Mouse (Mus musculus) gastrocnemius, postnatal 14 days (tissue): Measurements from ENCODE around the gene Ctrb1. TPM values are rescaled to one million over a fixed set of nuclear protein-coding genes. Genes with fewer than 3 reads are reported as not detected.
A peak's percentile ranks its signal among the peaks of the same experiment; 100 is the strongest.
"Not testable (repeated sequence)": the region's sequence is repeated elsewhere in the genome, so short reads cannot be mapped to it uniquely, and the experiment has no call there.

Source experiments
- DNase-seq: peaks from one replicate; pipeline ENCODE4 v3.0.0; 2021; ENCODE audit warnings: mixed read lengths
- intact Hi-C: fragments of 180-260 bp; cut with DNase I; formaldehyde crosslinking; loops from one replicate; pipeline ENCODE4 v1.15.1; 2025; ENCODE audit warnings: low total_unique reads
- total RNA-seq, 2 experiments: library from RNA; stranded (reverse); gene quantifications; 2 replicates each; pipeline ENCODE4 v1.2.3; 2021

Gene Ctrb1
- total RNA-seq, 2 experiments from 2014 or later, result 0.44 TPM; not detected in 1

DNA sequence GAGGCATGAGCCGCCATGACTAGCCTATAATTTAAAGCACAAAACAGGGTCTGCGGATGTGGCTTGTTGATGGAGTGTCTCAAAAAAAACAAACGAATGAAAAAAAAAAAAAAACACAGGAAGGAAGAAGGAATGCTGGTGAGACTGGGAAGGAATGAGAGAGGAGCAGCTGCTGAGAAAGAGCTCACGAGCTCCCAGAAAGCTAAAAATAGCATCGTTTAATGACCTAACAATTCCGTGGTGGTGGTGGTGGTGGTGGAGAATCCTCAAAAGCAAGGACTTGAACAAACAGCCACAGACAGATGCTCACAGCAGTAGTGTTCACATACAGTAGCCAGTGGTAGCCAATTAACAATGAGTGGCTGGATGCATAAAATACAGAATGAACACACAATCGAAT is 4.6 kb upstream of the Ctrb1 start:
- intact Hi-C loops, result no loop called here
- DNase-seq, result no peak

DNA sequence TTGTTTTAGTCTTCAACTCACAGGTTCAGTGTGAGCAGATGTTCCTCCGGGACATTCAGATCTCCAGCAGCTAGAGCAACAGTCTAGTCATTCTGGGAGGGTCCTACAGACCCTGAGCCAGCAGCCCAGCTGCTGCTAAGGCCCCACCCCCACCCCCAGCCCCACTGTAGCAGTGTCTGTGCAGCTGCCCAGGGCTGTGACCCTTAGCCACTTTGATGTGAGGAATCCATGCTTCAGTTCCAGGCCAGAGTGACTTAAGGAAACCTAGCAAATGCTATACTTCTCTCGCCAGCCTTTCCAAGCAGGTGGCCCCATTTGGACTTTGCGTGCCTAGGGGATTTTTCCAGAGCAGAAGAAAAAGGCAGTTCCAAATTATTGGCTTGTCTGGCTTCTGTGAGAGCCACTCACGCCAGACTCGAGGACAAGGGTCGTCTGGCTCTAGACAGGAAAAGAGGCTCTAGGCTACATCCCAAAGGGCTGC is 2.5 kb upstream of the Ctrb1 start:
- no peak for DNase-seq
- intact Hi-C loops, result no loop called here

DNA sequence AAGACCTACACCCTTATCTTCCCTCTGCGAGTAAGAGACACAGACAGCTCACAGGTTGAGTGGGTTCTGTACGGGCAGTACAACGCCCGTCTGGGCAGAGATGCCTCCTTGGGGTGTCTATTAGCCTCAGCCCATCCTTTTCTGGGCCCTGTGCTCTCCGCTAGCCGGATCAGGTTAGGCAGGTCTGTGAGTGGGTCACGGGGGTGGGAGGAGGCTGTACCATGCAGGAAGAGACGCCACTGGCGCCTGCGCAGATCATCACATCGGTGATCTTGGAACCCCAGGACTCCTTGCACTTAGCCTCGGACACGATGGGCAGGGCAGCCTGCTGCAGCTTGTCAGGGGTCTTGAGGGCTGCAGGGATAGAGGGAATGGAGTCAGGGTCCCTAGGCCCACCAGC is 3.9 kb downstream of the Ctrb1 start:
- DNase-seq, result no peak
- intact Hi-C loops, result no loop called here

DNA sequence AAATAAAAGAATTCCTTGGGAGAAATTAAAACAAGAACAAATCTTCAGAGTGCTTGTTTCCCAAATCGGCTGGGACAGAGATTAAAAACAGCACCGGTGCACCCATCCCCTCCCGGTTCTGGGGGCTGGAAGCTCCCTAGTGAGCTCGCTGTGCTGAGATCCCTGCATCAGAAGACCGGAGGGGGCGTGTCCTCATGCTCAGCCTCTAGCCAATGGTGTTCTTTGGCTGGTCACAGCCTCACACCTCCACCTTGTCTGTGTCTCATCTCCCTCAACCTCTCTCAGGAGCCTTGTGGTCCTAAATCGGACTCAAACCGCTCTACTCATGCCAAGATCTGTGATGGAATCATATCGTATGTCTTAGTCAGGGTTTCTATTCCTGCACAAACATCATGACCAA is 8.3 kb downstream of the Ctrb1 start:
- DNase-seq, result no peak
- intact Hi-C loops, result no loop called here

DNA sequence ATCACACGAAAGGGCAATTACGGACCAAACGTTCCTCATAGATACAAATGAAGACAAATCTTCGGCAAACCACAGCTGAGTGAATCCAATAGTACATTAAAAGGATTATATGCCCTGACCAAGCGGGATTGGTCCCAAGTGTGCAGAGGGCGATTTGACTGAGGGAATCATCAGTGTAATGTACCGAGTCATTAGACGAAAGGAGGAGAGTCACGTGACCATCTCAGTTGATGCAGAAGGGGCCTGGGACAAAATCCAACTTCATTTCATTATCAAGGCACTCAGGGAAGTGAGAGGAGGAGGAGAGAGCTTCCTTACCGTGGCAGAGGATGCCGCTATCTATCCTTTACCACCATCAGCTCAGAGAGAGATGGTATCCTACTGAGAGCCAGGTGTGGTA is 9.7 kb downstream of the Ctrb1 start:
- intact Hi-C loops, result no loop called here
- DNase-seq, result no peak

DNA sequence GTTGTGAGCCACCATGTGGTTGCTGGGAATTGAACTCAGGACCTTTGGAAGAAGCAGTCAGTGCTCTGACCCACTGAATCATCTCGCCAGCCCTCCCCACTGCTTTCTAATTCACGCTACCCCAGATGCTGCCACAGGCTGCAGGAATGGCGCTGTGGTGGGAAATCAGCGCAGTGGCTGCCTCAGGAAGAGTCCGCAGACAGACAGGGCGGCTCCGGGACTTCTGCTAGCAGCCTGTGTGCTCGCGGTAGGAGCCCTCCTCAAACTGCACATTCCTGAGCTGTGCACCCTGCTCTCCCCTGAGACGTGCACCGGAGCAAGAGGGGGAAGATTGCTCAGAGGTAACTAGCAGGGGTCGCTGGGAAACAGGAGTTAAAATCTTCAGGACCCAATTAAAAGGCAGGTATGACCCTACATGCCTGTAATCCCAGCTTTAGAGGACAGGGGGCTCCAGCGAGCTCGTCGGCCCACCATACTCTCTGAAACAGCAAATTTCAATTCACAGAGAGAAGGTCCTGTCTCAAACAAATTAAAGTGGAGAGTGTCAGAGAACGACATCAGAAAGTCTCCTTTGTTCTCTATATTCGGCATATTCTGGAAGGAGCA is 10.3 kb downstream of the Ctrb1 start:
- DNase-seq, result no peak
- intact Hi-C loops, result no loop called here

DNA sequence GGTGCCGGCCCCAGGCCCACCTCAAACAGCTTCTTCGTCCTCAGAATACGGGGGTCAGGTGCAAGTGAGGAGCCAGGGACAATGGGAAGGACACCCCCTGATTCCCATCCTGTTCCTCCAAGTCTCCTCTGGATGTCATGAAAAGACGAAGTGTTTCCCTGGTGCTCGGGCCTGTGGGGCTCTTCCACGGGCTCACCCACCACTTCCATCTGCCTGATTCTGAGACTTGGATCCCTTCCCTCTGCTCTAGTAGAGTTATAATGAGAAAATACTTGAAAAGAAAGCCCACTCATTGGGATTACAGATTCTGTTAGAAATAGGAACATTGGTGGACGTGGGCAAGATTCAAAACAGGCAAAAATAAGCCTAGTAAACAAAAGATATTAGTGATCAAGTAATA is 12.0 kb downstream of the Ctrb1 start:
- DNase-seq, result no peak
- intact Hi-C loops, result loop anchor here (5.0 kb wide), 1 partner anchor 148 kb away; no protein-coding TSS in a partner anchor

DNA sequence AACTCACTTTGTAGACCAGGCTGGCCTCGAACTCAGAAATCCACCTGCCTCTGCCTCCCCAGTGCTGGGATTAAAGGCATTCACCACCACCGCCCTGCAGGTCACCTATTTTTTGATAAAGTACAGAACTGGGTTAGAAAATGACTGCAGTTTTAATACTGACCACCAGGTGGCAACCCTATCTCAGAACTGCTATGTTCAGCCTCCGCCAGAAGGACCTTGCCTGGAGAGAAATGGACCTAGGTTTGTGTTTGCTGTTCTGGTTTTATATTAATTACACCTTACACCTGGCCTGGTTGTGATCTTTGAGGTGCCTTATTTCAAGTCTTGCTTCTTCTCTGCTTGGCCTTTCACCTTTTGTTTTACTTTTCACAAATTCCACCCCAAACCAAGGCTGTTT is 12.7 kb downstream of the Ctrb1 start:
- intact Hi-C loops, result loop anchor here (5.0 kb wide), 1 partner anchor 149 kb away; no protein-coding TSS in a partner anchor
- DNase-seq, result peak; percentile 38

DNA sequence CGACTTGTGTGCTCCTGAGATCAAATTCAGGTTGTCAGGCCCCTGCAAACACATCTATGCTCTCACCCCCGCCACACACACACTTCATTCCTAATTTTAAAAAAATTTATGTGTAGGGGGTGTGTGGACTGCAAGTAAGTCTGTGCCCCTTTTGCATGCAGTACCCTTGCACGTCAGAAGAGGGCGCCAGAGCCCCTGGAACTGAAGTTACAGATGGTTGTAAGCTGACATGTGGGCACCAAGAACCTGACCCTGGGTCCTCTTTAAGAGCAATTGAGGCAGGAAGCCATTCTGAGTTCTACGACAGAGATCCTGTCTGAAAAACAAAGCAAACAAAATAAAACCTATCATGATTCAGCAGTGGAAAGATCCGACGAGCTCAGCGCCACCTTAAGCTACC is 14.6 kb downstream of the Ctrb1 start:
- intact Hi-C loops, result loop anchor here (5.0 kb wide), 1 partner anchor 151 kb away; no protein-coding TSS in a partner anchor

DNA sequence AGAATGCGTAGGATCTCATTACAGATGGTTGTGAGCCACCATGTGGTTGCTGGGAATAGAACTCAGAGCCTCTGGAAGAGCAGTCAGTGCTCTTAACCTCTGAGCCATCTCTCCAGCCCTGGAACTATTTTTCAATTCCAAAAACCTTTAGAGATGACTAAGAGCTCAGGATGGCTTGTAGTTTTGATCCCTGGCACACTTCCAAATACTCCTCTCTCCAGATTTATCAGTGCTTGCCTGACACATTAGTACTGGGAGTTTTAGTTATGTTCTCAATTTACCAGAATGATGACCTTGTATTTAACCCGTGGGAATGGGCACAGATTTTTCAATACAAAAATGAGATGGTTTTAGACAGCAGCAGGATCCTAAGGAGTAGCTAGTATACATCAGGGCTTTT is 24.1 kb downstream of the Ctrb1 start:
- intact Hi-C loops, result no loop called here
- DNase-seq, result no peak

More for the DNA sequence above, 14.6 kb downstream of the Ctrb1 start:
- no peak for DNase-seq

DNA sequence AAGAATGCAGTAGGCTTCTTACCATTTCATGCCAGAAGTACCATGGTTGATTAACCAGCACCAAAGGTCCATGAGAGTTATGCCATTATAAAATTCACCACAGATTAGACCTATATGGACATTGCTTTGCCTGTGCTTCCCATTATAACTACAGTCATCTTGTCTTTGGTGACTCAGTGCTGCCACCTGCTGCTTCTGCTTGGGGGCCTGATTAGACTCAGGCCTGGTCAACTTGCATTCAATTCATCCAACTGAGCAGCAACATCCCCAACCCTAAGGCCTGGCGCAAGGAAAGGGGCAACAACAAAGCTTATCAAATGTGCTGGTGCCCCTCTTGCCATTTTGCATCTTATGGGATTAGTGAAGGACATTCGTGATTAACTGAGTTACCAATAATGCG is 28.3 kb downstream of the Ctrb1 start:
- intact Hi-C loops, result no loop called here
- peak; percentile 77 for DNase-seq

DNA sequence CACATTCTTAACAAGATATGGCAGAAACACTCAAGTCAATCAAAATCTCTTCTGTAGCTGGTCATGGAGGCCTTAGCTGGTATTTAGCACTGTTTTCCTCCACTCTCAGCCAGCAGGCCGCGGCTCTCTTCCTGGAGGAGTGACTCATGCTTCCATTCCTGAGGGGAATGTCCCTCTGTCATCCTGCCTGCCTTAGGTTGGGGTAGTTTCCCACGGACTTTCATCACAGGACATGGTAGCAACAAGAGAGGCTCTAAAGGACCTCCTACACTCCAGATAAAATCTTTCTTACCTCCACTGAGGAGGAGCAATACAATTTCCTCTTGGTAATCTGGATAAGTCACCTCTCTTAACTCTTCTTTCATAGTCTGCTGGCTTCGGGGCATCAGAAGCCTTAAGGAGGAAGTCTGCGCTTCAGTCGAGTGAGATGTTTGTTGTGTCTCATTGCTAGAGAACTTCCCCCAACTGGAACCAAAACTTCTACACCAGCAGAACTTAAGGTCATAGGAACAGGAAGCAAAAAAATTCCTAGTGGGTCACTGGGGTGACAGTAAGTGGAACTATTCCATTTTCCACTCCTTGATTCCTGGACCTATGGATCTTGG is 31.9 kb downstream of the Ctrb1 start:
- peak; percentile 14 for DNase-seq
- intact Hi-C loops, result no loop called here

DNA sequence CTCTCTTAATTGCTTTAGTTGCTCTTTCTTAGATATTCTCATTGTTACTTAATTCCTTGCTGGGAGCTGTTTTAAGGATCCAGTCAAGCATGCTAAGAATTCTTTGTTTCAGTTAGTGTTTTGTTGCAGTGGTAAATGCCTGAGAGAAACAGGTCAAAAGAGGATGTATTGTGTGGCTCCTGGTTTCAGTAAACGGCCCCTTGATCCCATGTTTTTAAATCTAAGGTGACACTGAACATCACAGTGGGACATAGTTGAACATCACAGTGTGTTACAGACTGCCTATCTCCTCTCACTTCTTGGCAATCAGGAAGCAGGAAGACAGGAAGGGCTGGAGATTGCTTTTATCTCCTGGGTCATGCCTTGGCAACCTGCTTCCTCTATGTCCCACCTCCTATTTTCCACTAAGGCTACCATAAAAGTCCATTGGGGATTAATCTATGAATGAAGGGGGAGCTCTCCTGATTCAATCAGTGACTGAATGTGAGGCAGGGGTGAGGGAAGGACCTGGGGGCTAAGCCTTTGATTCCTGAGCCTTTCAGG is 33.4 kb downstream of the Ctrb1 start:
- intact Hi-C loops, result no loop called here
- no peak for DNase-seq

DNA sequence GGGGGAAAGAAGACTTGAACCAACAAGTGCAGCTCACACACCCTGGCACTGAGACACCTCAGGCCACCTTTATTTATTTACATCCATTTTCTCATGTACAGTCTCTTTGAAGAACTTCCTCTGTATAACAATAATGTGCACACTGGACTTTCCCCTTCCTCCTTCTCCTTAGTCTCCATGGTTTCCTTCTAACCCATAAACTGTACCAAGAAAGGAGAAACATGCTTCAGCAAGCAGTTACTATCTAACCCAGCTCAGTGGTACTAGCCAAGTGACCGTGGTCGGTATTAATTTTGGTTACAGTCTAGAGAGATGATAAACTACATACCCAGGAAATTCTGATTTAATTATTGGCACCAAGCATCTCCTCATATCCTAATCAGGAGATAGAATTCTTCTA is 37.3 kb downstream of the Ctrb1 start:
- intact Hi-C loops, result no loop called here
- no peak for DNase-seq

DNA sequence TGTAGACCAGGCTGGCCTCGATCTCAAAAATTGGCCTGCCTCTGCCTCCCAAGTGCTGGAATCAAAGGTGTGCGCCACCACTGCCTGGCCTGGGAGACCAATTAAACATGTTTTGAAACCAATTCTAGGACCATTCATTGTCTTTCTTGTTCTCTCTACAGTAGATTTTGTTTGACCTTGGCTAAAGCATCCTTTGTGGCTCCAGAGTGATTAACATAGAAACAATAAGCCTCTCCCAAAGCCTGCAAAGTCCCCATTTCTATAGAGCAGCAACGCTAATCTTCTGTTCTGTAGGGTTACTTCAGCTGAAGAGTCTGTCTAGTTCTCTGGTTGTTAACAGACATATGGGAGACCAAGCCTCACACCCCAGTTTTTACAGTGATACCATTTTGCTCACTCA is 40.2 kb downstream of the Ctrb1 start:
- DNase-seq, result no peak
- intact Hi-C loops, result no loop called here

DNA sequence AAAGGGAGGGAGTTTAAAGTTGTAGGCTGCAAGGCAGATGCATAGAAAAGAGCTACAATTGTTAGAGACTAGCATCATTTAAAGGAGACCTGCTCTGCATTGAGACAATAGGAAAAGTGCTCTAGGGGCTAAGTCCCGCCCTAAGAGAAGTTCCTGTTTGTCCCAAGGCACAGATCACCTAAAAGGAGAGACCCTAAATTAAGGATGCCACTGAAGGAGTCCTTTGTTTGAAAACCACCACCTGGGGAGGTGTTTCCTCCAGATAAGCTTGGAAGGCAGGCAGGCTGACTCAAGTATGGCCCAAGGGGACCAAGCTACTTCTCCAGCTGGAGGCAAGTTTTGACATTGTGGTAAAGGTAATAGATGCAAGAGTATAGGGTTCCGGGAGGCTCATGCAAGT is 42.0 kb downstream of the Ctrb1 start:
- intact Hi-C loops, result no loop called here
- no peak for DNase-seq

DNA sequence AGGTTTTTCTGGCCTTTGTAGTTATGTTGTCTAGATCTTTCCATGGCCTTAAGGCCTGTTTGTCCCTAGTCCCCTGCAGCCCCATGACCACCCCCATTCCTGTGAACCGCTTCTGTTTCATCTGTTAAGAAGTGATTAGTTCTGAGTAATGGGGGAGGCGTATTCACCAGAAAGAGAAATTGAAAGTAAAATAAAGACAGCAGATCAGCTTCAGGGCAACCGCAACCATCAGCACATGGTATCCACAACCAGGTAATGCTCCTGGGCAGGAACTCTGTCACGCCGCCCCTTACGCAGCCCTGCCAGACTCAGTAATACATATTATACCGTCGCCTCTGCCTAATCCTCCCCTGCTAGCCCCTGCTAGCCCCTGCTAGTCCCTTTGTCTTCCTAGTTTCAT is 45.1 kb downstream of the Ctrb1 start:
- DNase-seq, result no peak
- intact Hi-C loops, result no loop called here

DNA sequence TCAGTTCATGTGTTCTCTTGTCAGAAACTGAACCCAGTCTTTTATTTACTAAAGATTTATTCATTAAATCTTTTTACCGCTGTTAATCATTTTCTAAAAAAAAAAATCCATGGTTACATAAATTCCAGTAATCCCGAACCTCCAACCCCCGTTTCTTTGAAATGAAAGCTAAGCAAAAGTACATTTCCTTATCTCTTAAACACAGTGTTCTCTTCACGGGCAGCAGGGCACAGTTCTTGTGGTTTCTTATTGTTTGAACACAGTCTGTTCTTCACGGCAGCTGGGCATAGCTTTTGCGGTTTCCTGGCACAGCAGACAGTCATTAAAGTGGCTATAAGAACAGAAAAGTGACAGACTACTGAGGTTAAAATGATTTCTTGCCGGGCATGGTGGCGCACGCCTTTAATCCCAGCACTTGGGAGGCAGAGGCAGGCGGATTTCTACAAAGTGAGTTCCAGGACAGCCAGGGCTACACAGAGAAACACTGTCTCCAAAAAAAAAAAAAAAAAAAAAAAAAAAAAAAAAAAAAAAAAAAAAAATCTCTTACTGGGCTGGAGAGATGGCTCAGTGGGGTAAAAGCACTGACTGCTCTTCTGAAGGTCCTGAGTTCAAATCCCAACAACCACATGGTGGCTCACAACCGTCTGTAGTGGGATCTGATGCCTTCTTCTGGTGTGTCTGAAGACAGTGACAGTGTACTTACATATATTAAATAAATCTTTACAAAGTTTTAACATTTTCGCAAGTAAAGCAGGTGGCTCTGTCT is 46.3 kb downstream of the Ctrb1 start:
- DNase-seq, intact Hi-C loops: not testable (repeated sequence)

DNA sequence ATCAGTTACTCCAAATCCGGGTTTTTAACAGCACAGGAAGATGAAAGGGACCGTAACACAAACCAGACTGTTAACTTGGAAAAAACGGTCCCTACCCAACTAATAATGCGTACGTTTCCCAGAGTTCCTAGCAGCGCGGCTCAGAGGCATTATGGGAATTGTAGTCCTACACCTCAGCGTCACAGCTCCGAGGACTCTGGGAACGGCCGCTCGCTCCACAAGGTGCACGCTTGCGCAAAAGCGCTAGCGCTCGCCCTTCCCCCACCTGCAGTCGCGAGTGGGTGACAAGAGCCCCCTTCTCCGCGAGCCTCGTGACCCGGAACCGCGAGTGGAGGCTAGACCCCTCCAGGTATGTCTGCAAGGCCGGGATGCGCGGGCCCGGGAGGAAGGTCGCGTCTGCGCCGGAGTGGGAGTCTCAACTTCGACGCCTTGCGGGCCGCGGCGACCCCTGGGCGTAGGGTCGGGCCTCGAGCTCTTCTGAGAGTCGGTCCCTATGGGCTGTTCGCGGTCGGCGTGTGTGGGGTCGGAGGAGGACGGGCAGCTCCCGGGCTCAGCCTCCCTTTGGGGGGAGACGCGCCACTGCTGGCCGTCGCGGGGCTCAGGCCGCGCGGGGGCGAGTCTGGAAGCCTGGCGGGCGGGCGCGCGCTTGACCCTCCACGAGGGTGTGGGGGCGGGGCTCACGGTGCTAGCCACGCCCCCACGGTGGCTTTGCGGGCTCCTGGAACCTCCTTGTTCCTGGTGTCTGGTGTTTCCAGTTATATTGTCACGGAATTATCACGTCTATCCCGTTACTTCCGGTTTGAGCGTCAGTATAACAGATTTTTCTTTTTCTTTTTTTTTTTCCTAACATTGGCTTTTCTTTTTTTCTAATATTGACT is 47.3 kb downstream of the Ctrb1 start, which contains the start of gene Zfp1:
Zfp1 (plus strand) TSS at position 138 of the 878 bp plus-strand sequence.
- peak; percentile 90 for DNase-seq
- intact Hi-C loops, result no loop called here

DNA sequence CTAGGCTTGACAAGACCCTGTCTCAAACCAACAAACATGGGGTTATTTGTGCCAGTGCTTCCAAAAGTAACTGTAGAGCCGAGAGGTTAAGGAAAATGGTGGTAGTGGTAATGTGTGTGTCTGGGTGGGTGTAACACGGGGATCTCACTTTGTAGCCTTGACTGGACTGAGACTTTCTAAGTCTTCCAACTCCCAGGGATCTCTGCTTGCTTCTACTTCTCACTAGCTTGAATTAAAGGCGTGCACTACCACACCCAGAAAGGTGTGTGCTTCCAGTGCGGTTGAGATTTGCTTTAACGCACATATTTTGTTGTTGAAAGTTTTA is 47.9 kb downstream of the Ctrb1 start:
- no peak for DNase-seq
- intact Hi-C loops, result no loop called here
